Mouse (Mus musculus) forebrain, embryonic 11.5 days (tissue): ENCODE data around the gene Adat3. TPM values are rescaled to one million over a fixed set of nuclear protein-coding genes. Genes with fewer than 3 reads are reported as not detected.

Experiments
- ATAC-seq: fragments of 200-750 bp; cut with Nextera tagmentation; replicated peaks from 2 replicates; pipeline ENCODE4 v1.8.0; 2017; ENCODE audit warnings: moderate TSS enrichment; ENCODE audit not compliant: low FRiP score
- DNase-seq: peaks from one replicate; pipeline ENCODE4 v3.0.0-alpha.2; 2017; ENCODE audit warnings: low spot score
- H3K27ac ChIP-seq: fragments of 300-500 bp; sonication (generic); 2 replicates; pipeline ENCODE4 v1.5.1; 2014; ENCODE audit warnings: low read depth, low read length
- H3K27me3 ChIP-seq: fragments of 300-500 bp; sonication (generic); 2 replicates; pipeline ENCODE4 v1.6.1; 2014; ENCODE audit warnings: mild to moderate bottlenecking, low read length, mixed read lengths; ENCODE audit not compliant: control insufficient read depth, insufficient read depth
- H3K36me3 ChIP-seq: fragments of 300-500 bp; sonication (generic); 2 replicates; pipeline ENCODE4 v1.6.1; 2014; ENCODE audit warnings: mild to moderate bottlenecking, low read length, moderate library complexity, mixed read lengths; ENCODE audit not compliant: control insufficient read depth, insufficient read depth
- H3K4me1 ChIP-seq: fragments of 300-500 bp; sonication (generic); replicated peaks from 2 replicates; pipeline ENCODE4 v1.6.1; 2014; ENCODE audit warnings: low read length, mixed read lengths; ENCODE audit not compliant: control insufficient read depth, insufficient read depth
- H3K4me2 ChIP-seq: fragments of 300-500 bp; sonication (generic); 2 replicates; pipeline ENCODE4 v1.6.1; 2014; ENCODE audit warnings: low read depth, mild to moderate bottlenecking, low read length, moderate library complexity, mixed read lengths; ENCODE audit not compliant: severe bottlenecking
- H3K4me3 ChIP-seq: fragments of 300-500 bp; sonication (generic); 2 replicates; pipeline ENCODE4 v1.5.1; 2014; ENCODE audit warnings: low read depth, low read length
- H3K9ac ChIP-seq: fragments of 300-500 bp; sonication (generic); 2 replicates; pipeline ENCODE4 v1.6.1; 2014; ENCODE audit warnings: low read length
- H3K9me3 ChIP-seq: fragments of 300-500 bp; sonication (generic); 2 replicates; pipeline ENCODE4 v1.6.1; 2016; ENCODE audit warnings: low read length, mixed read lengths; ENCODE audit not compliant: control insufficient read depth
- WGBS: fragments of 180-500 bp; shearing (Covaris S2); extraction: QIAGEN DNeasy Blood & Tissue Kit; methylation state at CpG from one replicate; pipeline ENCODE4 v1.1.7; 2014; 5-methylcytosine and 5-hydroxymethylcytosine counted together
- polyA plus RNA-seq: library from polyadenylated mRNA; unstranded; fragments of >200 nt; fragmentation: Nextera tagmentation; extraction: Ambion mirVana; gene quantifications from 2 replicates; pipeline ENCODE4 v1.2.1, GENCODE M21; 2014

The Adat3 gene
- polyA plus RNA-seq, 1 experiment from 2014 or later, result 7.6 TPM

- H3K9ac ChIP-seq, result no peak overlapping the region
- H3K27me3 ChIP-seq, result no peaks in the 10 kb centered on the region
- no peaks in the 10 kb centered on the region for H3K9me3 ChIP-seq
- DNase-seq (peak; percentile 76), ATAC-seq (no peak)
- no peaks in the 10 kb centered on the region; the same call in 1 of the 2 replicates for H3K36me3 ChIP-seq
- 70% methylated on average over 4 of the region's 4 CpGs for WGBS
- no peak overlapping the region for H3K4me3 ChIP-seq
- H3K4me1 ChIP-seq, result no peaks in the 10 kb centered on the region
- H3K4me2 ChIP-seq, result no peak overlapping the region
- no peak overlapping the region for H3K27ac ChIP-seq
These were observed 8.3 kb downstream of the Adat3 start for GRCm38 (mm10) chr10:80611024-80611423.

- Histone ChIP-seq H3K4me1 (no peaks in the 10 kb centered on the region), H3K4me2 (no peak overlapping the region), H3K9me3 (no peaks in the 10 kb centered on the region), H3K27me3 (no peaks in the 10 kb centered on the region), H3K9ac (no peak overlapping the region), H3K4me3 (no peak overlapping the region), H3K27ac (no peak overlapping the region), H3K36me3 (no peaks in the 10 kb centered on the region; the same call in 1 of the 2 replicates)
- DNase-seq, result no peak
- ATAC-seq, result no peak
- 94% methylated on average over 3 of the region's 3 CpGs for WGBS
These were observed 9.2 kb downstream of the Adat3 start for GRCm38 (mm10) chr10:80611905-80612304.

GRCm38 (mm10) chr10:80613821-80614220 is 11.1 kb downstream of the Adat3 start:
- Histone ChIP-seq H3K4me3 (no peak overlapping the region), H3K9me3 (no peaks in the 10 kb centered on the region), H3K4me1 (no peaks in the 10 kb centered on the region), H3K36me3 (no peaks in the 10 kb centered on the region; the same call in 1 of the 2 replicates), H3K9ac (no peak overlapping the region), H3K4me2 (no peak overlapping the region), H3K27me3 (no peaks in the 10 kb centered on the region), H3K27ac (no peak overlapping the region)
- no peak for DNase-seq
- WGBS, result 93% methylated on average over 3 of the region's 3 CpGs
- ATAC-seq, result no peak

- DNase-seq, result no peak
- H3K4me3 ChIP-seq, result no peak overlapping the region
- no peak overlapping the region for H3K9ac ChIP-seq
- 83% methylated on average over 6 of the region's 6 CpGs for WGBS
- no peaks in the 10 kb centered on the region for H3K4me1 ChIP-seq
- no peak overlapping the region for H3K4me2 ChIP-seq
- no peaks in the 10 kb centered on the region for H3K27me3 ChIP-seq
- no peak for ATAC-seq
- no peak overlapping the region for H3K27ac ChIP-seq
- no peaks in the 10 kb centered on the region for H3K9me3 ChIP-seq
- H3K36me3 ChIP-seq, result no peaks in the 10 kb centered on the region; the same call in 1 of the 2 replicates
These were observed 11.7 kb downstream of the Adat3 start for GRCm38 (mm10) chr10:80614351-80614750.

GRCm38 (mm10) chr10:80618181-80618580 is 15.5 kb downstream of the Adat3 start:
- Histone ChIP-seq H3K27me3 (no peaks in the 10 kb centered on the region), H3K36me3 (no peaks in the 10 kb centered on the region; the same call in 1 of the 2 replicates), H3K9me3 (no peaks in the 10 kb centered on the region), H3K27ac (no peak overlapping the region), H3K4me3 (no peak overlapping the region), H3K4me1 (peaks cover 4% of the 10 kb centered on the region; the same call in 1 of the 2 replicates), H3K9ac (no peak overlapping the region), H3K4me2 (no peak overlapping the region)
- WGBS, result 84% methylated on average over 9 of the region's 9 CpGs
- ATAC-seq, result no peak
- no peak for DNase-seq

- Histone ChIP-seq H3K27ac (no peak overlapping the region), H3K4me3 (no peak overlapping the region), H3K4me2 (no peak overlapping the region), H3K4me1 (peaks cover 17% of the 10 kb centered on the region; the same call in 1 of the 2 replicates), H3K9me3 (no peaks in the 10 kb centered on the region), H3K27me3 (no peaks in the 10 kb centered on the region), H3K36me3 (no peaks in the 10 kb centered on the region; the same call in 1 of the 2 replicates), H3K9ac (no peak overlapping the region)
- DNase-seq (no peak), ATAC-seq (no peak)
- 27% methylated on average over 8 of the region's 8 CpGs for WGBS
These were observed 17.0 kb downstream of the Adat3 start for GRCm38 (mm10) chr10:80619465-80620244.

- Histone ChIP-seq H3K9ac (no peak overlapping the region), H3K27ac (no peak overlapping the region), H3K36me3 (no peaks in the 10 kb centered on the region), H3K4me1 (peaks cover 17% of the 10 kb centered on the region; the same call in 1 of the 2 replicates), H3K4me2 (no peak overlapping the region), H3K27me3 (no peaks in the 10 kb centered on the region), H3K4me3 (no peak overlapping the region), H3K9me3 (no peaks in the 10 kb centered on the region)
- DNase-seq (no peak), ATAC-seq (no peak)
- 87% methylated on average over 9 of the region's 9 CpGs for WGBS
These were observed 17.7 kb downstream of the Adat3 start for GRCm38 (mm10) chr10:80620365-80620764.

- 55% methylated on average over 16 of the region's 16 CpGs for WGBS
- peak overlapping the region; percentile 51 for H3K9ac ChIP-seq
- H3K27ac ChIP-seq, result peak overlapping the region; percentile 91
- H3K36me3 ChIP-seq, result no peaks in the 10 kb centered on the region
- no peaks in the 10 kb centered on the region for H3K9me3 ChIP-seq
- H3K4me3 ChIP-seq, result peak overlapping the region; percentile 84
- H3K4me2 ChIP-seq, result peak overlapping the region; percentile 64
- ATAC-seq, result peak; percentile 0; the same call in 1 of the 2 replicates
- peaks cover 17% of the 10 kb centered on the region; the same call in 1 of the 2 replicates for H3K4me1 ChIP-seq
- H3K27me3 ChIP-seq, result no peaks in the 10 kb centered on the region
- DNase-seq, result peak; percentile 61
These were observed 18.4 kb downstream of the Adat3 start for GRCm38 (mm10) chr10:80620796-80621689.
